Mouse (Mus musculus): Measurements from ENCODE around the gene Micall1. TPM values are rescaled to one million over a fixed set of nuclear protein-coding genes. Genes with fewer than 3 reads are reported as not detected.
A peak's percentile ranks its signal among the peaks of the same experiment; 100 is the strongest.

The Micall1 gene
- total and polyA plus RNA-seq, 3 experiments: 39.3 to 45.7 (median 43.0) TPM

- WGBS: 50% methylated on average over 8 of the region's 8 CpGs
- Histone ChIP-seq H3K27me3 (ENCODE audit: control insufficient read depth, insufficient read depth, low read length) (no peaks in the 10 kb centered on the region), H3K4me3 (no peak overlapping the region), H3K4me1 (ENCODE audit: control insufficient read depth, insufficient read depth, low read length) (peaks cover 2% of the 10 kb centered on the region), H3K9ac (ENCODE audit: low read depth, low read length) (no peak overlapping the region), H3K27ac (no peak overlapping the region), H3K79me2 (replicated peaks; ENCODE audit: control insufficient read depth, insufficient read depth, low read length) (peaks cover 2% of the 10 kb centered on the region; the same call in 1 of the 2 replicates), H3K36me3 (ENCODE audit: control insufficient read depth, insufficient read depth, low read length) (no peaks in the 10 kb centered on the region)
- intact Hi-C loops (cut with DNase I): no loop called here
- no peak for TF ChIP-seq POLR2A (IDR thresholded peaks at IDR 0.05; ENCODE audit: insufficient read depth, low read depth, low read length)
- no peak for TF ChIP-seq EP300 (IDR thresholded peaks at IDR 0.05; ENCODE audit: insufficient read depth, low read depth, low read length)
- TF ChIP-seq CTCF (IDR thresholded peaks at IDR 0.05): no peak
- DNase-seq: no peak
Measured at GRCm38 (mm10) chr15:79065086-79065770, 43.5 kb upstream of the Micall1 start.

- Histone ChIP-seq H3K4me1 (ENCODE audit: control insufficient read depth, insufficient read depth, low read length) (peaks cover 2% of the 10 kb centered on the region), H3K9ac (ENCODE audit: low read depth, low read length) (no peak overlapping the region), H3K4me3 (no peak overlapping the region), H3K79me2 (replicated peaks; ENCODE audit: control insufficient read depth, insufficient read depth, low read length) (peaks cover 2% of the 10 kb centered on the region; the same call in 1 of the 2 replicates), H3K27me3 (ENCODE audit: control insufficient read depth, insufficient read depth, low read length) (no peaks in the 10 kb centered on the region), H3K36me3 (ENCODE audit: control insufficient read depth, insufficient read depth, low read length) (no peaks in the 10 kb centered on the region), H3K27ac (no peak overlapping the region)
- no peak for DNase-seq
- WGBS: 60% methylated on average over 2 of the region's 2 CpGs
- TF ChIP-seq CTCF (IDR thresholded peaks at IDR 0.05): no peak
- no peak for TF ChIP-seq POLR2A (IDR thresholded peaks at IDR 0.05; ENCODE audit: insufficient read depth, low read depth, low read length)
- no peak for TF ChIP-seq EP300 (IDR thresholded peaks at IDR 0.05; ENCODE audit: insufficient read depth, low read depth, low read length)
- intact Hi-C loops (cut with DNase I): no loop called here
Measured at GRCm38 (mm10) chr15:79066276-79066675, 42.4 kb upstream of the Micall1 start.

- intact Hi-C loops (cut with DNase I): no loop called here
- H3K27ac ChIP-seq: no peak overlapping the region
- 28% methylated on average over 3 of the region's 3 CpGs for WGBS
Measured at GRCm38 (mm10) chr15:79067631-79068030, 41.1 kb upstream of the Micall1 start.

GRCm38 (mm10) chr15:79068416-79068815 is 40.3 kb upstream of the Micall1 start:
- no peaks in the 10 kb centered on the region for H3K36me3 ChIP-seq (ENCODE audit: control insufficient read depth, insufficient read depth, low read length)
- DNase-seq: no peak
- H3K4me3 ChIP-seq: no peak overlapping the region
- H3K9ac ChIP-seq (ENCODE audit: low read depth, low read length): no peak overlapping the region
- TF ChIP-seq EP300 (IDR thresholded peaks at IDR 0.05; ENCODE audit: insufficient read depth, low read depth, low read length) (no peak), POLR2A (IDR thresholded peaks at IDR 0.05; ENCODE audit: insufficient read depth, low read depth, low read length) (no peak), CTCF (IDR thresholded peaks at IDR 0.05) (no peak)
- WGBS: 71% methylated on average over 3 of the region's 3 CpGs
- no peaks in the 10 kb centered on the region for H3K27me3 ChIP-seq (ENCODE audit: control insufficient read depth, insufficient read depth, low read length)
- no peak overlapping the region for H3K27ac ChIP-seq
- no peaks in the 10 kb centered on the region for H3K79me2 ChIP-seq (replicated peaks; ENCODE audit: control insufficient read depth, insufficient read depth, low read length)
- intact Hi-C loops (cut with DNase I): no loop called here
- no peaks in the 10 kb centered on the region; the same call in 1 of the 2 replicates for H3K4me1 ChIP-seq (ENCODE audit: control insufficient read depth, insufficient read depth, low read length)

More at GRCm38 (mm10) chr15:79067631-79068030, 41.1 kb upstream of the Micall1 start:
- no peaks in the 10 kb centered on the region for H3K36me3 ChIP-seq (ENCODE audit: control insufficient read depth, insufficient read depth, low read length)
- no peak for TF ChIP-seq CTCF (IDR thresholded peaks at IDR 0.05)
- TF ChIP-seq EP300 (IDR thresholded peaks at IDR 0.05; ENCODE audit: insufficient read depth, low read depth, low read length): no peak
- TF ChIP-seq POLR2A (IDR thresholded peaks at IDR 0.05; ENCODE audit: insufficient read depth, low read depth, low read length): no peak
- no peaks in the 10 kb centered on the region for H3K27me3 ChIP-seq (ENCODE audit: control insufficient read depth, insufficient read depth, low read length)
- H3K9ac ChIP-seq (ENCODE audit: low read depth, low read length): no peak overlapping the region
- no peaks in the 10 kb centered on the region for H3K79me2 ChIP-seq (replicated peaks; ENCODE audit: control insufficient read depth, insufficient read depth, low read length)
- no peak for DNase-seq
- H3K4me1 ChIP-seq (ENCODE audit: control insufficient read depth, insufficient read depth, low read length): peaks cover 2% of the 10 kb centered on the region
- no peak overlapping the region for H3K4me3 ChIP-seq

GRCm38 (mm10) chr15:79071117-79072039 is 37.3 kb upstream of the Micall1 start:
- no peak overlapping the region for H3K27ac ChIP-seq
- peak in 1 of 2 experiments; percentile 32 for DNase-seq
- no peaks in the 10 kb centered on the region for H3K27me3 ChIP-seq (ENCODE audit: control insufficient read depth, insufficient read depth, low read length)
- no peak overlapping the region for H3K9ac ChIP-seq (ENCODE audit: low read depth, low read length)
- H3K4me3 ChIP-seq: no peak overlapping the region
- intact Hi-C loops (cut with DNase I): loop anchor here (1.0 to 5.0 kb wide), 2 partner anchors 34 to 154 kb away; no protein-coding TSS in a partner anchor
- H3K79me2 ChIP-seq (replicated peaks; ENCODE audit: control insufficient read depth, insufficient read depth, low read length): no peaks in the 10 kb centered on the region
- WGBS: 64% methylated on average over 5 of the region's 5 CpGs
- TF ChIP-seq CTCF (IDR thresholded peaks at IDR 0.05): peak; percentile 91
- no peak for TF ChIP-seq POLR2A (IDR thresholded peaks at IDR 0.05; ENCODE audit: insufficient read depth, low read depth, low read length)
- 0 out of 2 replicates have a peak, but pooled peaks have one; percentile 34 for TF ChIP-seq EP300 (IDR thresholded peaks at IDR 0.05; ENCODE audit: insufficient read depth, low read depth, low read length)
- H3K36me3 ChIP-seq (ENCODE audit: control insufficient read depth, insufficient read depth, low read length): peaks cover 3% of the 10 kb centered on the region; the same call in 1 of the 2 replicates
- peaks cover 2% of the 10 kb centered on the region for H3K4me1 ChIP-seq (ENCODE audit: control insufficient read depth, insufficient read depth, low read length)
